Mouse (Mus musculus): Measurements from ENCODE around the gene Fgf13. TPM values are rescaled to one million over a fixed set of nuclear protein-coding genes. Genes with fewer than 3 reads are reported as not detected.

Gene Fgf13
- polyA plus RNA-seq, 1 experiment from 2014 or later: 3.9 TPM

- H3K4me3 ChIP-seq (ENCODE audit: low read length): no peak overlapping the region
- no peaks in the 10 kb centered on the region for H3K36me3 ChIP-seq (ENCODE audit: insufficient read depth, low read length)
- no peaks in the 10 kb centered on the region for H3K4me1 ChIP-seq (ENCODE audit: insufficient read depth, low read length)
- H3K27me3 ChIP-seq (ENCODE audit: insufficient read depth, low read length): no peaks in the 10 kb centered on the region
- no peak overlapping the region for H3K9ac ChIP-seq (replicated peaks; ENCODE audit: low read length)
- no peaks in the 10 kb centered on the region for H3K9me3 ChIP-seq (ENCODE audit: low read length)
- WGBS: 47% methylated on average over 1 of the region's 1 CpGs
- ATAC-seq (ENCODE audit: low FRiP score, low TSS enrichment): no peak
- H3K27ac ChIP-seq (ENCODE audit: low read length): no peak overlapping the region
- H3K4me2 ChIP-seq (replicated peaks; ENCODE audit: low read depth, low read length): no peak overlapping the region
Measured at GRCm38 (mm10) chrX:59493388-59493787, 74.5 kb downstream of the Fgf13 start.

GRCm38 (mm10) chrX:59485426-59485825 lies 82.4 kb downstream of the Fgf13 start:
- 66% methylated on average over 2 of the region's 2 CpGs for WGBS
- Histone ChIP-seq H3K4me2 (replicated peaks; ENCODE audit: low read depth, low read length) (no peak overlapping the region), H3K27ac (ENCODE audit: low read length) (no peak overlapping the region), H3K36me3 (ENCODE audit: insufficient read depth, low read length) (no peaks in the 10 kb centered on the region), H3K9ac (replicated peaks; ENCODE audit: low read length) (no peak overlapping the region), H3K27me3 (ENCODE audit: insufficient read depth, low read length) (no peaks in the 10 kb centered on the region; the same call in 1 of the 2 replicates), H3K9me3 (ENCODE audit: low read length) (no peaks in the 10 kb centered on the region), H3K4me3 (ENCODE audit: low read length) (no peak overlapping the region), H3K4me1 (ENCODE audit: insufficient read depth, low read length) (no peaks in the 10 kb centered on the region)
- ATAC-seq (ENCODE audit: low FRiP score, low TSS enrichment): no peak

GRCm38 (mm10) chrX:59402596-59403285 lies 165.1 kb downstream of the Fgf13 start:
- no peaks in the 10 kb centered on the region for H3K9me3 ChIP-seq (ENCODE audit: low read length)
- H3K4me1 ChIP-seq (ENCODE audit: insufficient read depth, low read length): no peaks in the 10 kb centered on the region
- no peak for ATAC-seq (ENCODE audit: low FRiP score, low TSS enrichment)
- H3K27me3 ChIP-seq (ENCODE audit: insufficient read depth, low read length): no peaks in the 10 kb centered on the region
- no peaks in the 10 kb centered on the region for H3K36me3 ChIP-seq (ENCODE audit: insufficient read depth, low read length)
- WGBS: 79% methylated on average over 2 of the region's 2 CpGs
- no peak overlapping the region for H3K27ac ChIP-seq (ENCODE audit: low read length)
- no peak overlapping the region for H3K4me2 ChIP-seq (replicated peaks; ENCODE audit: low read depth, low read length)
- no peak overlapping the region for H3K4me3 ChIP-seq (ENCODE audit: low read length)
- no peak overlapping the region for H3K9ac ChIP-seq (replicated peaks; ENCODE audit: low read length)

- 75% methylated on average over 3 of the region's 3 CpGs for WGBS
- H3K9ac ChIP-seq (replicated peaks; ENCODE audit: low read length): no peak overlapping the region
- H3K27me3 ChIP-seq (ENCODE audit: insufficient read depth, low read length): no peaks in the 10 kb centered on the region
- H3K9me3 ChIP-seq (ENCODE audit: low read length): no peaks in the 10 kb centered on the region
- no peak for ATAC-seq (ENCODE audit: low FRiP score, low TSS enrichment)
- no peak overlapping the region for H3K4me3 ChIP-seq (ENCODE audit: low read length)
- H3K4me2 ChIP-seq (replicated peaks; ENCODE audit: low read depth, low read length): no peak overlapping the region
- H3K36me3 ChIP-seq (ENCODE audit: insufficient read depth, low read length): no peaks in the 10 kb centered on the region
- no peaks in the 10 kb centered on the region for H3K4me1 ChIP-seq (ENCODE audit: insufficient read depth, low read length)
- H3K27ac ChIP-seq (ENCODE audit: low read length): no peak overlapping the region
Measured at GRCm38 (mm10) chrX:59290916-59291411, 276.9 kb downstream of the Fgf13 start.

- Histone ChIP-seq H3K4me3 (ENCODE audit: low read length) (no peak overlapping the region), H3K4me1 (ENCODE audit: insufficient read depth, low read length) (no peaks in the 10 kb centered on the region), H3K9ac (replicated peaks; ENCODE audit: low read length) (no peak overlapping the region), H3K9me3 (ENCODE audit: low read length) (no peaks in the 10 kb centered on the region), H3K27me3 (ENCODE audit: insufficient read depth, low read length) (no peaks in the 10 kb centered on the region), H3K27ac (ENCODE audit: low read length) (no peak overlapping the region), H3K4me2 (replicated peaks; ENCODE audit: low read depth, low read length) (no peak overlapping the region), H3K36me3 (ENCODE audit: insufficient read depth, low read length) (no peaks in the 10 kb centered on the region)
- no peak for ATAC-seq (ENCODE audit: low FRiP score, low TSS enrichment)
Measured at GRCm38 (mm10) chrX:59251576-59251975, 316.3 kb downstream of the Fgf13 start.

GRCm38 (mm10) chrX:59243752-59244151 lies 324.1 kb downstream of the Fgf13 start:
- no peaks in the 10 kb centered on the region for H3K4me1 ChIP-seq (ENCODE audit: insufficient read depth, low read length)
- H3K27me3 ChIP-seq (ENCODE audit: insufficient read depth, low read length): no peaks in the 10 kb centered on the region
- no peaks in the 10 kb centered on the region for H3K9me3 ChIP-seq (ENCODE audit: low read length)
- no peak for ATAC-seq (ENCODE audit: low FRiP score, low TSS enrichment)
- no peaks in the 10 kb centered on the region for H3K36me3 ChIP-seq (ENCODE audit: insufficient read depth, low read length)
- WGBS: 76% methylated on average over 3 of the region's 3 CpGs
- H3K4me3 ChIP-seq (ENCODE audit: low read length): no peak overlapping the region
- H3K9ac ChIP-seq (replicated peaks; ENCODE audit: low read length): no peak overlapping the region
- H3K27ac ChIP-seq (ENCODE audit: low read length): no peak overlapping the region
- H3K4me2 ChIP-seq (replicated peaks; ENCODE audit: low read depth, low read length): no peak overlapping the region

GRCm38 (mm10) chrX:59243176-59243575 lies 324.7 kb downstream of the Fgf13 start:
- no peak for ATAC-seq (ENCODE audit: low FRiP score, low TSS enrichment)
- Histone ChIP-seq H3K4me1 (ENCODE audit: insufficient read depth, low read length) (no peaks in the 10 kb centered on the region), H3K9me3 (ENCODE audit: low read length) (no peaks in the 10 kb centered on the region), H3K27ac (ENCODE audit: low read length) (no peak overlapping the region), H3K9ac (replicated peaks; ENCODE audit: low read length) (no peak overlapping the region), H3K27me3 (ENCODE audit: insufficient read depth, low read length) (no peaks in the 10 kb centered on the region), H3K4me2 (replicated peaks; ENCODE audit: low read depth, low read length) (no peak overlapping the region), H3K36me3 (ENCODE audit: insufficient read depth, low read length) (no peaks in the 10 kb centered on the region), H3K4me3 (ENCODE audit: low read length) (no peak overlapping the region)
- WGBS: 85% methylated on average over 3 of the region's 3 CpGs

- Histone ChIP-seq H3K9me3 (ENCODE audit: low read length) (no peaks in the 10 kb centered on the region), H3K4me1 (ENCODE audit: insufficient read depth, low read length) (no peaks in the 10 kb centered on the region), H3K4me3 (ENCODE audit: low read length) (no peak overlapping the region), H3K27me3 (ENCODE audit: insufficient read depth, low read length) (no peaks in the 10 kb centered on the region), H3K9ac (replicated peaks; ENCODE audit: low read length) (no peak overlapping the region), H3K4me2 (replicated peaks; ENCODE audit: low read depth, low read length) (no peak overlapping the region), H3K27ac (ENCODE audit: low read length) (no peak overlapping the region), H3K36me3 (ENCODE audit: insufficient read depth, low read length) (no peaks in the 10 kb centered on the region)
- no peak for ATAC-seq (ENCODE audit: low FRiP score, low TSS enrichment)
Measured at GRCm38 (mm10) chrX:59241460-59241747, 326.5 kb downstream of the Fgf13 start.

GRCm38 (mm10) chrX:59240683-59241459 lies 327.0 kb downstream of the Fgf13 start:
- 40% methylated on average over 2 of the region's 2 CpGs for WGBS
- H3K4me2 ChIP-seq (replicated peaks; ENCODE audit: low read depth, low read length): no peak overlapping the region
- no peaks in the 10 kb centered on the region for H3K4me1 ChIP-seq (ENCODE audit: insufficient read depth, low read length)
- H3K9ac ChIP-seq (replicated peaks; ENCODE audit: low read length): no peak overlapping the region
- no peak for ATAC-seq (ENCODE audit: low FRiP score, low TSS enrichment)
- H3K27me3 ChIP-seq (ENCODE audit: insufficient read depth, low read length): no peaks in the 10 kb centered on the region
- no peak overlapping the region for H3K27ac ChIP-seq (ENCODE audit: low read length)
- H3K9me3 ChIP-seq (ENCODE audit: low read length): no peaks in the 10 kb centered on the region
- H3K36me3 ChIP-seq (ENCODE audit: insufficient read depth, low read length): no peaks in the 10 kb centered on the region
- H3K4me3 ChIP-seq (ENCODE audit: low read length): no peak overlapping the region

GRCm38 (mm10) chrX:59220675-59221074 lies 347.2 kb downstream of the Fgf13 start:
- Histone ChIP-seq H3K9ac (replicated peaks; ENCODE audit: low read length) (no peak overlapping the region), H3K9me3 (ENCODE audit: low read length) (no peaks in the 10 kb centered on the region), H3K36me3 (ENCODE audit: insufficient read depth, low read length) (no peaks in the 10 kb centered on the region), H3K4me2 (replicated peaks; ENCODE audit: low read depth, low read length) (no peak overlapping the region), H3K4me3 (ENCODE audit: low read length) (no peak overlapping the region), H3K27ac (ENCODE audit: low read length) (no peak overlapping the region), H3K4me1 (ENCODE audit: insufficient read depth, low read length) (no peaks in the 10 kb centered on the region), H3K27me3 (ENCODE audit: insufficient read depth, low read length) (no peaks in the 10 kb centered on the region)
- no peak for ATAC-seq (ENCODE audit: low FRiP score, low TSS enrichment)
- WGBS: 71% methylated on average over 3 of the region's 3 CpGs

All from kidney, embryonic 16.5 days (tissue).